Mouse (Mus musculus) testis, adult 2 months (tissue): Measurements from ENCODE around the gene E2f1.

Experiments used
- CTCF ChIP-seq: fragments of 200-500 bp; IDR thresholded peaks from 2 replicates; pipeline ENCODE4 v1.5.1; 2012; ENCODE audit warnings: low read depth, mild to moderate bottlenecking, inconsistent platforms, low read length, moderate library complexity; ENCODE audit not compliant: control insufficient read depth, insufficient read depth, insufficient replicate concordance
- POLR2A ChIP-seq: fragments of 200-500 bp; IDR thresholded peaks from 2 replicates; pipeline ENCODE4 v1.6.1; 2012; ENCODE audit warnings: low read depth, mild to moderate bottlenecking, inconsistent platforms, low read length, moderate library complexity; ENCODE audit not compliant: control insufficient read depth

- TF ChIP-seq CTCF: no peak
- TF ChIP-seq POLR2A: no peak
Measured at GRCm38 (mm10) chr2:154591239-154591638, 21.5 kb upstream of the E2f1 start.
